Comparison of ENCODE assay signal across 16 mouse cellular contexts in genomic region chr10:41822573-41823281, GRCm38 (mm10). TPM values are rescaled to one million over a fixed set of nuclear protein-coding genes. Genes with fewer than 3 reads are reported as not detected.
DNase-seq lines count a peak whose midpoint lies in the region; ATAC-seq lines count a peak whose summit lies in the region.
"Had no signal": no experiment of that assay in that cellular context is flagged by ENCODE, and none has a peak within 500 bp of the region (broad histone marks: within the 10 kb centered on the region; RNA-seq: fewer than 3 reads in every experiment).

No protein-coding gene starts in this region.

- no peak for DNase-seq in embryonic facial prominence, embryonic 14.5 days (ENCODE audit: low spot score)
- no peak for DNase-seq in embryonic facial prominence, embryonic 10.5 days (ENCODE audit: low spot score)
- DNase-seq in right cerebral cortex, adult 2 months (ENCODE audit: low spot score in 2 of 2) = peak; percentile 49 to 59
- DNase-seq in right cerebral cortex, postnatal 4 days = no peak
- DNase-seq in thymus, adult 18-20 months = no peak
- DNase-seq: adrenal gland, adult 8-10 months; cerebellum, adult 9-10 months; gastrocnemius, postnatal 14 days; kidney, postnatal 25 days; lung, embryonic 14.5 days; retina, postnatal 1 day had no signal

- no peak overlapping the region for H3K4me2 ChIP-seq in embryonic facial prominence, embryonic 14.5 days (ENCODE audit: low read depth, low read length)
- H3K4me2 ChIP-seq in heart, embryonic 15.5 days = no peak overlapping the region; the same call in 1 of the 2 replicates
- H3K4me2 ChIP-seq in heart, embryonic 11.5 days = no peak overlapping the region
- H3K4me2 ChIP-seq: hindbrain, embryonic 12.5 days; lung, embryonic 14.5 days had no signal

- no peaks in the 10 kb centered on the region for H3K9me3 ChIP-seq in embryonic facial prominence, embryonic 14.5 days (ENCODE audit: control insufficient read depth, low read length)
- no peaks in the 10 kb centered on the region for H3K9me3 ChIP-seq in embryonic facial prominence, embryonic 10.5 days
- no peaks in the 10 kb centered on the region for H3K9me3 ChIP-seq in heart, embryonic 15.5 days (replicated peaks)
- H3K9me3 ChIP-seq in heart, embryonic 11.5 days (replicated peaks; ENCODE audit: control insufficient read depth, low read length) = no peaks in the 10 kb centered on the region
- H3K9me3 ChIP-seq: hindbrain, embryonic 12.5 days had no signal

- WGBS in embryonic facial prominence, embryonic 14.5 days = 69% methylated on average over 5 of the region's 5 CpGs
- 90% methylated on average over 5 of the region's 5 CpGs for WGBS in embryonic facial prominence, embryonic 10.5 days
- WGBS in heart, embryonic 15.5 days = 64% methylated on average over 5 of the region's 5 CpGs
- WGBS in heart, embryonic 11.5 days (ENCODE audit: insufficient replicate concordance) = 79% methylated on average over 5 of the region's 5 CpGs

- H3K27me3 ChIP-seq in embryonic facial prominence, embryonic 14.5 days (replicated peaks; ENCODE audit: control insufficient read depth, insufficient read depth, low read length) = no peaks in the 10 kb centered on the region
- H3K27me3 ChIP-seq in embryonic facial prominence, embryonic 10.5 days (replicated peaks; ENCODE audit: low read depth, poor library complexity, severe bottlenecking) = no peaks in the 10 kb centered on the region
- no peaks in the 10 kb centered on the region for H3K27me3 ChIP-seq in heart, embryonic 15.5 days
- no peaks in the 10 kb centered on the region for H3K27me3 ChIP-seq in heart, embryonic 11.5 days (ENCODE audit: control insufficient read depth, insufficient read depth, low read length)
- H3K27me3 ChIP-seq: hindbrain, embryonic 12.5 days had no signal

- H3K4me1 ChIP-seq in embryonic facial prominence, embryonic 14.5 days (ENCODE audit: control insufficient read depth, insufficient read depth, low read length) = no peaks in the 10 kb centered on the region; the same call in 1 of the 2 replicates
- no peaks in the 10 kb centered on the region for H3K4me1 ChIP-seq in embryonic facial prominence, embryonic 10.5 days
- peaks cover 21% of the 10 kb centered on the region for H3K4me1 ChIP-seq in heart, embryonic 15.5 days (replicated peaks)
- peaks cover 3% of the 10 kb centered on the region; the same call in 1 of the 2 replicates for H3K4me1 ChIP-seq in heart, embryonic 11.5 days (ENCODE audit: control insufficient read depth, insufficient read depth, low read length)
- H3K4me1 ChIP-seq: hindbrain, embryonic 12.5 days had no signal

- H3K9ac ChIP-seq in embryonic facial prominence, embryonic 14.5 days (ENCODE audit: low read depth, low read length) = no peak overlapping the region
- no peak overlapping the region for H3K9ac ChIP-seq in heart, embryonic 15.5 days
- H3K9ac ChIP-seq in heart, embryonic 11.5 days (ENCODE audit: low read depth, low read length) = no peak overlapping the region
- H3K9ac ChIP-seq: hindbrain, embryonic 12.5 days; lung, embryonic 14.5 days had no signal

- 0 out of 2 replicates have a peak overlapping the region, but pooled peaks have one; percentile 33 for H3K27ac ChIP-seq in embryonic facial prominence, embryonic 14.5 days (replicated peaks; ENCODE audit: low read depth, low read length)
- no peak overlapping the region for H3K27ac ChIP-seq in embryonic facial prominence, embryonic 10.5 days (replicated peaks)
- H3K27ac ChIP-seq in heart, embryonic 15.5 days = peak overlapping the region; percentile 26
- no peak overlapping the region for H3K27ac ChIP-seq in heart, embryonic 11.5 days (ENCODE audit: low read depth, low read length)
- H3K27ac ChIP-seq: hindbrain, embryonic 12.5 days had no signal

- no peak overlapping the region for H3K4me3 ChIP-seq in embryonic facial prominence, embryonic 14.5 days (ENCODE audit: low read depth, low read length)
- H3K4me3 ChIP-seq in embryonic facial prominence, embryonic 10.5 days = no peak overlapping the region
- H3K4me3 ChIP-seq in heart, embryonic 15.5 days = no peak overlapping the region
- no peak overlapping the region for H3K4me3 ChIP-seq in heart, embryonic 11.5 days (ENCODE audit: low read depth, low read length)
- H3K4me3 ChIP-seq: hindbrain, embryonic 12.5 days had no signal

- no peaks in the 10 kb centered on the region for H3K36me3 ChIP-seq in embryonic facial prominence, embryonic 14.5 days (ENCODE audit: control insufficient read depth, insufficient read depth, low read length)
- no peaks in the 10 kb centered on the region for H3K36me3 ChIP-seq in embryonic facial prominence, embryonic 10.5 days (replicated peaks)
- no peaks in the 10 kb centered on the region for H3K36me3 ChIP-seq in heart, embryonic 15.5 days
- H3K36me3 ChIP-seq in heart, embryonic 11.5 days (ENCODE audit: control insufficient read depth, insufficient read depth, low read length) = no peaks in the 10 kb centered on the region
- H3K36me3 ChIP-seq: hindbrain, embryonic 12.5 days had no signal

- ATAC-seq in embryonic facial prominence, embryonic 14.5 days (ENCODE audit: low read depth) = no peak
- ATAC-seq in heart, embryonic 15.5 days (replicated peaks; ENCODE audit: insufficient number of reproducible peaks, insufficient read depth, low FRiP score, low read depth) = no peak
- ATAC-seq in heart, embryonic 11.5 days (replicated peaks; ENCODE audit: insufficient number of reproducible peaks, low FRiP score, low TSS enrichment) = no peak
- ATAC-seq in activated CD4-positive, CD25-positive, alpha-beta regulatory T cell, adult 4 months = no peak
- ATAC-seq: intestine, postnatal 0 days had no signal

RNA-seq across cellular contexts. Expression of gene Sesn1, which starts 13.0 kb away (rescaled TPM):
- polyA plus RNA-seq in embryonic facial prominence, embryonic 14.5 days (2014; fragmentation: Nextera tagmentation; extraction: Ambion mirVana) = 52.0 and 54.7 TPM in 2 replicates
- polyA plus RNA-seq in embryonic facial prominence, embryonic 10.5 days (2016; fragmentation: Nextera tagmentation; extraction: Ambion mirVana) = 18.5 and 23.3 TPM in 2 replicates
- 36.7 and 40.2 TPM in 2 replicates for polyA plus RNA-seq in heart, embryonic 15.5 days (2015; fragmentation: Nextera tagmentation; extraction: Ambion mirVana)
- polyA plus RNA-seq in heart, embryonic 11.5 days (2014; fragmentation: Nextera tagmentation; extraction: Ambion mirVana) = 23.1 and 26.3 TPM in 2 replicates
- 10 to 100 TPM; 77.3 to 80.5 TPM for polyA plus RNA-seq in activated CD4-positive, CD25-positive, alpha-beta regulatory T cell, adult 4 months (2017; shearing (Covaris generic))

RNA-seq across cellular contexts. Expression of gene Cep57l1, which starts 13.1 kb away (rescaled TPM):
- 18.1 and 20.1 TPM in 2 replicates for polyA plus RNA-seq in embryonic facial prominence, embryonic 14.5 days (2014; fragmentation: Nextera tagmentation; extraction: Ambion mirVana)
- 23.5 and 24.1 TPM in 2 replicates for polyA plus RNA-seq in embryonic facial prominence, embryonic 10.5 days (2016; fragmentation: Nextera tagmentation; extraction: Ambion mirVana)
- 20.0 and 20.4 TPM in 2 replicates for polyA plus RNA-seq in heart, embryonic 15.5 days (2015; fragmentation: Nextera tagmentation; extraction: Ambion mirVana)
- polyA plus RNA-seq in heart, embryonic 11.5 days (2014; fragmentation: Nextera tagmentation; extraction: Ambion mirVana) = 19.4 and 22.8 TPM in 2 replicates
- polyA plus RNA-seq in activated CD4-positive, CD25-positive, alpha-beta regulatory T cell, adult 4 months (2017; shearing (Covaris generic)) = 10 to 100 TPM; 15.4 to 17.1 TPM

Comparison
In these comparisons a context has a peak if more than half of its experiments do, and no peak if none do; other contexts are left out.
1. DNase-seq: peak in right cerebral cortex, adult 2 months (2 of 2); none in embryonic facial prominence, embryonic 14.5 days (single experiment), embryonic facial prominence, embryonic 10.5 days (single experiment), right cerebral cortex, postnatal 4 days (single experiment) and thymus, adult 18-20 months (0 of 2).
2. H3K27ac ChIP-seq: peak in embryonic facial prominence, embryonic 14.5 days (single experiment) and heart, embryonic 15.5 days (single experiment); none in embryonic facial prominence, embryonic 10.5 days (single experiment) and heart, embryonic 11.5 days (single experiment).